9 mouse cellular contexts compared by ENCODE assay signal in genomic region chr2:148044877-148045539, GRCm38 (mm10). TPM values are rescaled to one million over a fixed set of nuclear protein-coding genes. Genes with fewer than 3 reads are reported as not detected.
DNase-seq lines count a peak whose midpoint lies in the region; ATAC-seq lines count a peak whose summit lies in the region.
"Had no signal": no experiment of that assay in that cellular context is flagged by ENCODE, and none has a peak within 500 bp of the region (broad histone marks: within the 10 kb centered on the region; RNA-seq: fewer than 3 reads in every experiment).

No protein-coding gene starts in this region.

- no peaks in the 10 kb centered on the region for H3K36me3 ChIP-seq in intestine, embryonic 14.5 days (ENCODE audit: control insufficient read depth, insufficient read depth, low read length)
- no peaks in the 10 kb centered on the region for H3K36me3 ChIP-seq in midbrain, embryonic 13.5 days

- peak; percentile 83 for DNase-seq in heart, adult 11 months
- DNase-seq in heart, adult 9 months (ENCODE audit: low spot score in 2 of 2), result no peak
- peak; percentile 42 for DNase-seq in ZHBTc4 (ENCODE audit: low read depth, low spot score)
- peak; percentile 73 for DNase-seq in intestine, embryonic 14.5 days (ENCODE audit: low spot score)
- no peak for DNase-seq in urinary bladder, postnatal 4 days (ENCODE audit: low spot score in 2 of 2)
- no peak for DNase-seq in left cerebral cortex, postnatal 14 days (ENCODE audit: low spot score in 2 of 2)
- DNase-seq in c-Kit-positive CD71-positive TER-119-positive erythroid progenitor cells, embryonic 14.5 days (ENCODE audit: low spot score), result no peak

- peak overlapping the region; percentile 41 for H3K4me3 ChIP-seq in intestine, embryonic 14.5 days (ENCODE audit: low read depth, low read length)
- H3K4me3 ChIP-seq in midbrain, embryonic 13.5 days (replicated peaks), result peak overlapping the region; percentile 33

- H3K9ac ChIP-seq in intestine, embryonic 14.5 days (ENCODE audit: low read length), result peak overlapping the region; percentile 25
- peak overlapping the region; percentile 49 for H3K9ac ChIP-seq in midbrain, embryonic 13.5 days (replicated peaks)

- H3K9me3 ChIP-seq in intestine, embryonic 14.5 days (ENCODE audit: control insufficient read depth, low read length), result no peaks in the 10 kb centered on the region
- no peaks in the 10 kb centered on the region for H3K9me3 ChIP-seq in midbrain, embryonic 13.5 days

- ATAC-seq in intestine, embryonic 14.5 days (replicated peaks; ENCODE audit: low FRiP score, low TSS enrichment, low read depth), result 0 out of 2 replicates have a peak, but pooled peaks have one; percentile 8
- ATAC-seq in midbrain, embryonic 13.5 days, result no peak

- intact Hi-C loops in left cerebral cortex, postnatal 14 days (cut with DNase I), result loop anchor here (5.0 kb wide), 2 partner anchors 673 to 963 kb away; no protein-coding TSS in a partner anchor

- under 1% methylated on average over 26 of the region's 26 CpGs for WGBS in intestine, embryonic 14.5 days
- WGBS in midbrain, embryonic 13.5 days, result 0% methylated on average over 26 of the region's 26 CpGs

- H3K4me1 ChIP-seq in intestine, embryonic 14.5 days (replicated peaks; ENCODE audit: control insufficient read depth, insufficient read depth, low read length), result 0 out of 2 replicates have a peak, but pooled peaks cover 5% of the 10 kb centered on the region
- peaks cover 20% of the 10 kb centered on the region for H3K4me1 ChIP-seq in midbrain, embryonic 13.5 days (replicated peaks)

- no peak overlapping the region; the same call in 1 of the 2 replicates for H3K27ac ChIP-seq in intestine, embryonic 14.5 days (ENCODE audit: low read depth)
- peak overlapping the region; percentile 75 for H3K27ac ChIP-seq in midbrain, embryonic 13.5 days

- peaks cover 99% of the 10 kb centered on the region for H3K27me3 ChIP-seq in intestine, embryonic 14.5 days (replicated peaks; ENCODE audit: control insufficient read depth, insufficient read depth, low read length)
- H3K27me3 ChIP-seq in midbrain, embryonic 13.5 days, result peaks cover 100% of the 10 kb centered on the region

- peak overlapping the region; percentile 61 for H3K4me2 ChIP-seq in intestine, embryonic 14.5 days (ENCODE audit: low read length)
- H3K4me2 ChIP-seq in midbrain, embryonic 13.5 days (replicated peaks), result peak overlapping the region; percentile 35

RNA-seq across cellular contexts. Expression of gene Foxa2, which starts 1.8 kb away (rescaled TPM):
- 2.6 and 6.5 TPM in 2 replicates for polyA plus RNA-seq in intestine, embryonic 14.5 days (2014; fragmentation: Nextera tagmentation; extraction: Ambion mirVana)
- polyA plus RNA-seq in midbrain, embryonic 13.5 days (2015; fragmentation: Nextera tagmentation; extraction: Ambion mirVana), result 4.0 and 9.2 TPM in 2 replicates
- not detected for total RNA-seq in left cerebral cortex, postnatal 14 days (2021)
- polyA plus RNA-seq: gonadal fat pad, adult 2 months had no signal

Comparison
In these comparisons a context has a peak if more than half of its experiments do, and no peak if none do; other contexts are left out.
1. DNase-seq: peak in heart, adult 11 months (single experiment), ZHBTc4 (single experiment) and intestine, embryonic 14.5 days (single experiment); none in heart, adult 9 months (0 of 2), urinary bladder, postnatal 4 days (0 of 2), left cerebral cortex, postnatal 14 days (0 of 2) and c-Kit-positive CD71-positive TER-119-positive erythroid progenitor cells, embryonic 14.5 days (single experiment).